Mouse (Mus musculus): ENCODE measurements at regions not wholly inside any gene's neighbourhood (a gene's known extent, or its start where the extent isn't known, plus 50 kb on each side); places are given as distances from the start of the nearest gene placed in this dataset.

- TF ChIP-seq CTCF (IDR thresholded peaks at IDR 0.05; ENCODE audit: extremely low read depth, insufficient read length, insufficient replicate concordance, low read depth, low read length) (no peak), POLR2A (IDR thresholded peaks at IDR 0.05; ENCODE audit: low read depth, low read length) (no peak)
Observed at GRCm38 (mm10) chr14:24926086-24927048, 439.4 kb downstream of the Rps24 start.

Data from small intestine, adult 2 months (tissue).